8 mouse cellular contexts compared by ENCODE assay signal in the genomic region with DNA sequence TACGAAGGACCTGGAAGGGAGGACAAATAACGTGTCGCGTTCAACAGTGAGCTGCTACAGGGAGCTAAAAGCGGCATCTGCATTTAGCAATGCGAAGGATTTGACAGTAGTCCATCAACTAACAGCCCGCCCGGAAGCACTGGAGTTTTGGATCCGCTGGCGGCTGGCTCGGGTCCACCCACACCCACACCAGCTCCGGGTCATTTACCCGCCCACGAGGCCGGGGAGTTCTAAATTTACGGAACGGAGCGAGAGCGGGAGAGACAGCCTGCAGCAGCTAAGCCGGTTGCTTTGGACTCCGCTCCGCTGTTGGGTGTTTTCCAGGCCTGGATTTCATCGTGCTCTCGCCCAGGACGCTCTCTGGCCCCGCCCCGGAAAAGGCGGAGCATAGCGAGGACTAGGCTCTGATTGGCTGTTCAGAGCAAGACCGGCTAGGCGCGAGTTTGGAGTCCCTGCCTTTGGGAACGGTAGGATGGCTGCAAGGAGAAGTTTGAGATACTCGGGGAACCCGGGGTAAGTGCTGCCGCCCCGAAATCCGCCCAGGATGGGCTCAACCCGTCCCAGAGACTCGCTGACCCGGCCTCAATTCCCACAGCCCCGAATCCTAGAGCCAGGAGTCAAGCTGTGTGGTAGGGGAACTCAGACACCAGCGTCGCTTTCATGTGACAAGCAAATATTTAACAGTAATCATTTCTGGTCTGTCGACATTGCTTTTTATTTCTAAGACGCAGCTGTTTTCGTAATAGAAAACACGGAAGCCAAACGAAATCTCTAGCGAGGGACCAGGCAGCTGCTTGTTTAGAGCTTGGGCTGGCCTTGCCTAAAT. TPM values are rescaled to one million over a fixed set of nuclear protein-coding genes. Genes with fewer than 3 reads are reported as not detected.
DNase-seq lines count a peak whose midpoint lies in the region; ATAC-seq lines count a peak whose summit lies in the region.

Gene Cenpu (plus strand): TSS at position 414 of the 826 bp plus-strand sequence.

- peak; percentile 100 for DNase-seq in adipocyte (ENCODE audit: low spot score)
- DNase-seq in embryo, embryonic 10 days (ENCODE audit: low spot score) = peak; percentile 98
- DNase-seq in gastrocnemius, postnatal 10 days = peak; percentile 100
- DNase-seq in induced T-regulatory cell, adult 2 months (ENCODE audit: low read depth) = peak; percentile 100
- DNase-seq in left cerebral cortex, adult 9 months (ENCODE audit: low spot score in 2 of 2) = peak; percentile 99 to 100
- peak; percentile 99 for DNase-seq in right cerebral cortex, postnatal 14 days
- DNase-seq in urinary bladder, postnatal 36 days (ENCODE audit: low spot score in 2 of 2) = peak; percentile 99 to 100

- ATAC-seq in megakaryocyte progenitor cell, adult 5-6 weeks (replicated peaks; ENCODE audit: poor library complexity) = peak; percentile 80

RNA-seq across cellular contexts. Expression of gene Cenpu, which starts in this region (rescaled TPM):
- total RNA-seq in gastrocnemius, postnatal 10 days (2021) = 1 to 10 TPM; 2.1 to 2.5 TPM
- 34.9 and 42.0 TPM in 2 replicates for total RNA-seq in megakaryocyte progenitor cell, adult 5-6 weeks (2015)
- 71.4 and 104 TPM in 2 replicates for total RNA-seq in megakaryocyte progenitor cell, adult 5-6 weeks (2017)

Comparison
In these comparisons a context has a peak if more than half of its experiments do, and no peak if none do; other contexts are left out.
1. Peak in every context shown above with its lines: DNase-seq and ATAC-seq.
2. RNA of gene Cenpu (total RNA-seq): 34.9 to 104 TPM in megakaryocyte progenitor cell, adult 5-6 weeks; 2.1 to 2.5 TPM in gastrocnemius, postnatal 10 days; every median in the first group is over 10 times any median in the second.